Mouse (Mus musculus) myocyte (in vitro differentiated cells): Measurements from ENCODE around the gene Tcf25. TPM values are rescaled to one million over a fixed set of nuclear protein-coding genes. Genes with fewer than 3 reads are reported as not detected.
A peak's percentile ranks its signal among the peaks of the same experiment; 100 is the strongest.

Experiments
- H3K27me3 ChIP-seq: one replicate; pipeline ENCODE4 v1.6.1; 2011; ENCODE audit not compliant: control insufficient read depth, insufficient read depth, insufficient read length
- H3K36me3 ChIP-seq: one replicate; pipeline ENCODE4 v1.6.1; 2011; ENCODE audit not compliant: control insufficient read depth, insufficient read depth
- H3K4me2 ChIP-seq: one replicate; pipeline ENCODE4 v1.6.1; 2011; ENCODE audit warnings: low read depth, control low read depth
- H3K4me3 ChIP-seq: one replicate; pipeline ENCODE4 v1.5.1; 2011; ENCODE audit warnings: mild to moderate bottlenecking, control low read depth, moderate library complexity
- H3K79me2 ChIP-seq: one replicate; pipeline ENCODE4 v1.6.1; 2011; ENCODE audit not compliant: control insufficient read depth, insufficient read depth
- H3ac ChIP-seq: one replicate; pipeline ENCODE4 v1.6.1; 2011; ENCODE audit not compliant: control insufficient read depth, insufficient read length
- CEBPB ChIP-seq: IDR thresholded peaks from 2 replicates; pipeline ENCODE4 v1.6.1; 2011; ENCODE audit warnings: mild to moderate bottlenecking, moderate library complexity; ENCODE audit not compliant: poor library complexity, insufficient read depth, severe bottlenecking
- E2F4 ChIP-seq: IDR thresholded peaks from one replicate; pipeline ENCODE4 v1.6.1; 2011; ENCODE audit warnings: mild to moderate bottlenecking, control low read depth, moderate library complexity; ENCODE audit not compliant: insufficient read depth
- MAX ChIP-seq: IDR thresholded peaks from one replicate; pipeline ENCODE4 v1.6.1; 2011; ENCODE audit warnings: low read depth, mild to moderate bottlenecking, control low read depth
- MYOD1 ChIP-seq, 3 experiments: IDR thresholded peaks; one replicate each; pipeline ENCODE4 v1.6.1; 2011; ENCODE audit warnings: control low read depth in 2 of 3, low read depth in 2 of 3, mild to moderate bottlenecking in 2 of 3, moderate library complexity in 1 of 3; ENCODE audit not compliant: insufficient read length in 2 of 3, control insufficient read depth in 1 of 3
- MYOG ChIP-seq, 3 experiments: IDR thresholded peaks; one replicate each; pipeline ENCODE4 v1.6.1; 2011; ENCODE audit warnings: control low read depth in 2 of 3, low read depth in 2 of 3, mild to moderate bottlenecking in 2 of 3; ENCODE audit not compliant: insufficient read length in 2 of 3, control insufficient read depth in 1 of 3, insufficient read depth in 1 of 3
- POLR2A ChIP-seq: IDR thresholded peaks from one replicate; pipeline ENCODE4 v1.6.1; 2011; ENCODE audit warnings: low read depth, mild to moderate bottlenecking, control low read depth, moderate library complexity; ENCODE audit not compliant: insufficient read length
- POLR2AphosphoS2 ChIP-seq: IDR thresholded peaks from one replicate; pipeline ENCODE4 v1.6.1; 2011; ENCODE audit warnings: low read depth, control low read depth; ENCODE audit not compliant: insufficient read length
- REST ChIP-seq: IDR thresholded peaks from one replicate; pipeline ENCODE4 v1.6.1; 2011; ENCODE audit warnings: mild to moderate bottlenecking, control low read depth, moderate library complexity; ENCODE audit not compliant: insufficient read depth, insufficient read length
- SRF ChIP-seq: IDR thresholded peaks from one replicate; pipeline ENCODE4 v1.6.1; 2011; ENCODE audit warnings: low read depth; ENCODE audit not compliant: control insufficient read depth, insufficient read length
- TCF12 ChIP-seq: IDR thresholded peaks from one replicate; pipeline ENCODE4 v1.6.1; 2011; ENCODE audit warnings: mild to moderate bottlenecking, control low read depth; ENCODE audit not compliant: poor library complexity, insufficient read depth, severe bottlenecking
- TCF3 ChIP-seq: IDR thresholded peaks from one replicate; pipeline ENCODE4 v1.6.1; 2011; ENCODE audit warnings: low read depth, control low read depth; ENCODE audit not compliant: insufficient read length
- USF1 ChIP-seq: IDR thresholded peaks from one replicate; pipeline ENCODE4 v1.6.1; 2011; ENCODE audit warnings: low read depth, mild to moderate bottlenecking, control low read depth, moderate library complexity
- polyA plus RNA-seq: library from polyadenylated mRNA; unstranded; fragments of >200 nt; fragmentation: generic; extraction: Trizol; gene quantifications from one replicate; pipeline ENCODE4 v1.2.1, GENCODE M21; 2012; ENCODE audit warnings: missing spikeins

The Tcf25 gene
- polyA plus RNA-seq, 1 experiment, result 177 TPM

DNA sequence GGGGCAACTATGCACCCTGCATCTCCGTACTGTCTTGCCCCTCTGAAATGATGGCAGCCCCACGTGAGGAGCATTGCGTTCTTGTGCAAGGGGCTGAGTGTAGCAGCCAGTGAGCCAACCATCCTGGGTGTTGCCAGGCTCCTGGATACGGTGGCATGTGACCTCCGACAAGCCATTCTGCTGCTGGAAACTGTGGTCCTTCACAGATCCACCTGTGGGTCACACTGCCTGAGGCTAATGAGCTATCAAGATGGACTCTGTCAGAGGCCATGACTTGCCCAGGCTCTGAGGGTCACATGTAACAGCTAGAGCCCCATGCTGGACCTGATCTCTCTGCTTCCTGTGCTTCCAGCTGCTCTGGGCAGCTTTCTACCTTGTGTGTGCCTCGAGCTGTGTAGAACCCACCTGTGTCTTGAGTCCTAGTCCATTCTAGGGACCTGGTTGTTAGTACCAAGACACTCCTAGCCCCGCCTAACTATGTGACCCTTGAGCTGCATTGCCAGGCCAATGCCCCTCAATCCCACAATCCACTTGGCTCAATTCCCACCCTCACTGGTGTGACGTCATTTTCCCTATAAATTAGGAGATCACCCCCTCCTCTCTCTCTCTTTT is 43.5 kb downstream of the Tcf25 start:
- Histone ChIP-seq H3K79me2 (peaks cover 9% of the 10 kb centered on the region), H3K4me3 (no peak overlapping the region), H3ac (no peak overlapping the region), H3K27me3 (no peaks in the 10 kb centered on the region), H3K4me2 (no peak overlapping the region), H3K36me3 (peaks cover 13% of the 10 kb centered on the region)
- no peak for TF ChIP-seq TCF3
- no peak for TF ChIP-seq MYOG (IDR thresholded peaks at IDR 0.05; ENCODE audit: control insufficient read depth in 1 of 3, insufficient read depth in 1 of 3, insufficient read length in 2 of 3, low read depth in 2 of 3)

DNA sequence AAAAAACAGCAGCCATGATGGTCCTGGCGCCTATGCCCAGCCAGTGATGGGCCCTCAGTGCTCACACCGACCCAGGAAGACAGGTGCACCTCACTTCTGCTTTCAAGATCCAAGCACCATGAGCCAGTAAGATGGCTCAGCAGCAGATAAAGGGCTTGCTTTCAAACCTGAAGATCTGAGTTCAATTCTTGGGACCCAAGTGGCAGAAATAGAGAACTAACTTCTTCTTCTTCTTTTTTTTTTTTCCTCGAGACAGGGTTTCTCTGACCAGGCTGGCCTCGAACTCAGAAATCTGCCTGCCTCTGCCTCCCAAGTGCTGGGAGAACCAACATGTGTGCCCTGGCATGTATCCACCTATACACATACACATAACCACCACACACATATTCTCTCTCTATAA is 46.2 kb downstream of the Tcf25 start:
- no peak overlapping the region for H3K4me2 ChIP-seq
- H3K36me3 ChIP-seq, result peaks cover 13% of the 10 kb centered on the region
- no peak for TF ChIP-seq CEBPB
- TF ChIP-seq USF1, result no peak
- TF ChIP-seq POLR2A, result no peak
- TF ChIP-seq MYOG (IDR thresholded peaks at IDR 0.05; ENCODE audit: control insufficient read depth in 1 of 3, insufficient read depth in 1 of 3, insufficient read length in 2 of 3, low read depth in 2 of 3), result no peak
- TF ChIP-seq MYOD1 (IDR thresholded peaks at IDR 0.05; ENCODE audit: control insufficient read depth in 1 of 3, insufficient read length in 2 of 3, low read depth in 2 of 3), result no peak
- TF ChIP-seq MAX, result no peak
- H3K27me3 ChIP-seq, result no peaks in the 10 kb centered on the region
- H3K4me3 ChIP-seq, result no peak overlapping the region
- peaks cover 4% of the 10 kb centered on the region for H3K79me2 ChIP-seq
- no peak overlapping the region for H3ac ChIP-seq

DNA sequence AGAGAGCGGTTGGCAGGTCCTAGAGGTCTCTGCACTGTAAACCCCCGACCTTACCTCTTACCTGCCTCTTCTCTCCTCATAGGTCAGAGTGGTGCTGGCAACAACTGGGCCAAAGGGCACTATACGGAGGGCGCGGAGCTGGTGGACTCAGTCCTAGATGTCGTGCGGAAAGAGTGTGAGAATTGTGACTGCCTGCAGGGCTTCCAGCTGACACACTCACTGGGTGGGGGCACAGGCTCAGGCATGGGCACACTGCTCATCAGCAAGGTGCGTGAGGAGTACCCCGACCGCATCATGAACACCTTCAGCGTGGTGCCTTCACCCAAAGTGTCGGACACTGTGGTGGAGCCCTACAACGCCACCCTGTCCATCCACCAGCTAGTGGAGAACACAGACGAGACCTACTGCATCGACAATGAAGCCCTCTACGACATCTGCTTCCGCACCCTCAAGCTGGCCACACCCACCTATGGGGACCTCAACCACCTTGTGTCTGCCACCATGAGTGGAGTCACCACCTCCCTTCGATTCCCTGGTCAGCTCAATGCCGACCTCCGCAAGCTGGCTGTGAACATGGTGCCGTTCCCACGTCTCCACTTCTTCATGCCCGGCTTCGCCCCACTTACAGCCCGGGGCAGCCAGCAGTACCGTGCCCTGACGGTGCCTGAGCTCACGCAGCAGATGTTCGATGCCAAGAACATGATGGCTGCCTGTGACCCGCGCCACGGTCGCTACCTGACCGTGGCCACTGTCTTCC is 47.1 kb downstream of the Tcf25 start:
- Histone ChIP-seq H3K36me3 (peaks cover 13% of the 10 kb centered on the region), H3K4me3 (no peak overlapping the region), H3K4me2 (no peak overlapping the region), H3ac (no peak overlapping the region), H3K27me3 (no peaks in the 10 kb centered on the region), H3K79me2 (no peaks in the 10 kb centered on the region)
- TF ChIP-seq E2F4 (no peak), TCF12 (no peak), SRF (no peak), MAX (no peak), POLR2AphosphoS2 (no peak)

DNA sequence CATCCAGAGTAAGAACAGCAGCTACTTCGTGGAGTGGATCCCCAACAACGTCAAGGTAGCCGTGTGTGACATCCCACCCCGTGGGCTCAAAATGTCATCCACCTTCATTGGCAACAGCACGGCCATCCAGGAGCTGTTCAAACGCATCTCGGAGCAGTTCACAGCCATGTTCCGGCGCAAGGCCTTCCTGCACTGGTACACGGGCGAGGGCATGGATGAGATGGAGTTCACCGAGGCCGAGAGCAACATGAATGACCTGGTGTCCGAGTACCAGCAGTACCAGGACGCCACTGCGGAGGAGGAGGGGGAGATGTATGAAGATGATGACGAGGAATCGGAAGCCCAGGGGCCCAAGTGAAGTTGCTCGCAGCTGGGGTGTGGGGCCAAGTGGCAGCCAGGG is 47.8 kb downstream of the Tcf25 start:
- H3K36me3 ChIP-seq, result peaks cover 13% of the 10 kb centered on the region
- TF ChIP-seq MYOG (IDR thresholded peaks at IDR 0.05; ENCODE audit: control insufficient read depth in 1 of 3, insufficient read depth in 1 of 3, insufficient read length in 2 of 3, low read depth in 2 of 3) (no peak), MYOD1 (IDR thresholded peaks at IDR 0.05; ENCODE audit: control insufficient read depth in 1 of 3, insufficient read length in 2 of 3, low read depth in 2 of 3) (no peak), TCF3 (no peak), SRF (no peak), POLR2AphosphoS2 (no peak), E2F4 (no peak), CEBPB (no peak), MAX (no peak), POLR2A (no peak), REST (no peak), TCF12 (no peak), USF1 (no peak)
- H3K27me3 ChIP-seq, result no peaks in the 10 kb centered on the region
- no peak overlapping the region for H3K4me2 ChIP-seq
- H3K79me2 ChIP-seq, result no peaks in the 10 kb centered on the region
- no peak overlapping the region for H3ac ChIP-seq
- H3K4me3 ChIP-seq, result no peak overlapping the region

- Histone ChIP-seq H3K79me2 (no peaks in the 10 kb centered on the region), H3K36me3 (peaks cover 13% of the 10 kb centered on the region), H3K27me3 (no peaks in the 10 kb centered on the region), H3K4me3 (no peak overlapping the region), H3ac (no peak overlapping the region), H3K4me2 (peak overlapping the region; percentile 65)
- TF ChIP-seq SRF (no peak), TCF12 (no peak), REST (no peak), E2F4 (no peak), USF1 (no peak)
Measured at GRCm38 (mm10) chr8:123422056-123422780, 48.7 kb downstream of the Tcf25 start.
